Mouse (Mus musculus) natural killer cell, adult 2 months (primary cell): Measurements from ENCODE around the gene Zfp423.

Experiments used
- DNase-seq, 2 experiments: peaks; one replicate each; pipeline ENCODE4 v3.0.0; 2022; ENCODE audit warnings: low spot score in 2 of 2

Gene Zfp423

DNA sequence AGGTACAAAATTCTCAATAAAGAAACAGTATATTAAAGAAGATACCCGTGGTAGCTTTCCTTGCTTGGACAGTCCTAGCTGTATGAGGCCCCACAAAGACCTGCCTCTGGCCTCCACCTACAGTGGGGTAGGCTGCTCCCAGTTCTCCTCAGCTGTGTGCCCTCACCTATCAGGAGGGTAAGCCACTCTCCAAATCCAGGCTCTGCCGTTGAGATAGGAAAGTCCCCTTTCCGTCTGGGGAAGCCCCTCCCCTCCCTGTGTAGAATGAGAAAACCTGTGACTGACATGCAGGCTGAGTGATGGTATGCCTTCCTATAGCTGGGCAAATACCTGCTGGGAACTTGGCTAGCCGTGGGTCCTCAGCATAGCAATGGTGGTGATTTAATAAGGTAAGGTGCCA lies 257.8 kb downstream of the Zfp423 start:
- DNase-seq: no peak

DNA sequence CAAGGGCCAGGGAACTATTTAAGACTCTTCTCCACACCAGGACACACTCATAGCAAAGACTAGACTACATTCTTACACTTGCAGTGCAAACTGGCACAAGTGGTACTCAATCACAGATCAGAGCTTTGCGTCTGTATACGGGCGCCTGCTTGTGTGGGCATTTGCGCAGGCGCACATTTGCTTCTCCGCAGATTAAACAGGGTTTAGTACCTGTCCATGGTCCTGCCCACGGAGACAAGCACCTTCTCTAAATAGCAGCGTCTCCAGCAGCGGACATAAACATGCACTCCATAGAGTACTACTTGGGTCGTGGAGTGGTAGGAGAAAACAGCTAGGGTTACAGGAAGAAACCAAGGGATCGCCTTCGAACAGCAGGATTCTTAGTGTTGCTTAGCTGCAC lies 259.1 kb downstream of the Zfp423 start:
- DNase-seq: peak in 1 of 2 experiments; percentile 30

DNA sequence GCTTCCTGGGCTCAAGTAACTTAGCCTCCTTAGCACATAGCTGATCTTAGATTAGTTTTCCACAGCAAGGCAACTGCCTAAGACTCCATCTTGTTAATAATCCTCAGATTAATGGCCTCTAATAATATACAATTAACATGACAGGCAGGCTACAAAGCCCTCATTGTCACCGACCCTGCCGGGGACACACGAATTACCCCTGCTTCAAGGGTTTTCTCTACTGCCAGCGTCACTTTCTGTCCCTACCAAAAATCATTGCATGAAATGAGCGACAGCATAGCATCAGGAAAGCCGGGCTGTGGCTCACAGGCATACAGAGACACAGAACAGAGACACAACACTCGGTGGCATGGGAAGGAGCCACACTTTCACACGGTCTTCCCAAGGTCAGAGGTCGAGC lies 262.3 kb downstream of the Zfp423 start:
- DNase-seq: no peak

DNA sequence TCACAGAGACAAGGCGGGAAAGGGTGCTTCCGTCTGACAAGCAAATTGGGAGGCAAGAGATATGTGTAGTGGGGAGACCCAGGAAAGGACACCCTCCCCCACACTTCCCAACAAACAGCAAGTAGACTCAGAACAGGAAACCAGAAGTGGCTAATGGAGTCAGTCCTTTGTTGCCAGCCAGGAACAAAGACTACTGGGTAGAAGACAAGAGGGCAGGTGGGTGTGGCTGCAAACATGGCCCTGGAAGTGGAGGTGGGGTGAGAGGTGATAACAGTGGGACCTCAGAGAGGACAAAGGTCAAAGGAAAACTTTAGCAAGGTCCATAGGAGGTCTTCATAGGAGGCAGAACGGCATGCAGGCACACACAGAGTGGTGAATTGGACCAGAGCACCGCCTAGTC lies 265.7 kb downstream of the Zfp423 start:
- DNase-seq: no peak

DNA sequence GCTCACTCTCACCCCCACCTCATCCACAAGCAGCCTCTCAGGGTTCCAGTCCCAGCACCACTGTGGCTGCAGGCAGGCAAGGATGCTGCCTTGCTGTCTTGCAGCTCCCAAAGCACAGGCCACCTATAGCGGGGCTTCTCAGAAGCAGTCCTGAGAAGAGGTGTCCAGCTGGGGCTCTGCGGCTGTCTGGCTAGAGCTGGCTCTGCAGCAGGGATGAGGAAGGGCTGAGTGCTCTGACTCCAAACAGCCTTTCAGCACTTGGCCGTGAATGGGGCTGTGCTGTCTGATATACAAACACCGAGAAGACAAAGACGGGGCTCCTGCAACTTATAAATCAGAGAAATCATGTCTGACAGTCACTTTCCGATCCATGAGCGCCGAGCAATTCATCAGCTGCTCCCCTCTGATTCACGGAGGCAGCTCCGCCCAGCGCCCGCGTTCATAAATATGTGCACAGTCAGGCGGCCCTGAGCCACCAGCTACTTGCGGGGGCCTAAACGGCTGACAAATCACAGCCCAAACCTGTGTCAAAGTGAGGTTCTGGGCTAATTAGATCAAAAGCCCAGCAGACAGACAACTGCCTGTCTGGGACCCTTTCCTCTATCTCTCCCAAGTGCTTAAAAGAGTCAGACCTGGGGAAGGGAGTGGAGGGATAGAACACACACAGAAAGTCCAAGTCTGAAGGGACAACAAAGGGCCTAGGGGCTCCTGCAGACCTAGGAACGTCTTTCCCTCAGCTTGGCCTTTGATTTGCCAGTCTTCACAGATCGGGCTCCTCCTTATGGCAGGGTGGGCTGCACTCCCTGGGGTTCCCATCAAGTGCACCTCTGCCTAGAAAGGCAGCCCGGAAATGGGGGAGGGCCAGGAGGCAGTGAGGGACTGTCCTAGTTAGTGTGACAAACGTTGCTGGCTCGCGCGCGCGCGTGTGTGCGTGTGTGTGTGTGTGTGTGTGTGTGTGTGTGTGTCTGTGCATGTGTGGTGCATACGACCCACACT lies 269.0 kb downstream of the Zfp423 start:
- no peak for DNase-seq

DNA sequence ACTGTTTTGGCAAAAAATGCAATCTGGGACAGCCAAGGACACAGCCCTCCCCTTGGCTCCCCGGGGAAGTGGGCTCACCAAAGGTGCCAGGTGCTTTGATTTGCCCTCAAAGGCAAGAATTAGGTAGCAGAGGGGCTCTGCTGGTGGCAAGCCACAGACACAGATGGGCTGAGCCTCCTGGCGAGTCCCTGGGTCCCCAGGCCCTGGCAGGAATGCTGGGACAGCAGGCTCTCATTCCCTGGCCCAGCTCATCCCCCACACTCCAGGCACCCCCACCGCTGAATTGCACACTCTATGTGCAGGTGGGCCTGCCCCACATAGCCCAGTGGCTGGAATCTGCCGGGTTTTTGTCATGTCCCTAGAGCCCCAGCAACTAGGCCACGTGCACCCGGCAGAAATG lies 270.2 kb downstream of the Zfp423 start:
- DNase-seq: no peak

DNA sequence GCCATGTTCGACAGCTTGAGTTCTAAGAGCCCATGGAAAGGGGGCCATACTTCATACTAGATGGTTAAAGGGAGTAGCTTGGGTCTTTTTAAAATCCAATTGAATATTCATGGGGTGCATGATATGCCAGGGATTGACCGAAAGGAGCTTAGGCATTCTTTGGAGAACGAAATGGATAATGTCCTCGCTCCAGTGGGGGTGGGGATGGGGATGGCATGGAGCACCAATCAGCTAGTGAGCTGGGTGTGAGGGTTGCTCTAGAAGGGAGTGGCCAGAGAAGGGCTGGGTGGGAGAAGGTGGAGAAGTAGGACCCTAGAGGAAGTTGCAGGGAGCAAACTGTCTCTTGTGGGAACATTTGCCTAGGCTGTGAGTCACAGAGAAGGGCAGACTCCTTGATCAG lies 271.0 kb downstream of the Zfp423 start:
- no peak for DNase-seq

DNA sequence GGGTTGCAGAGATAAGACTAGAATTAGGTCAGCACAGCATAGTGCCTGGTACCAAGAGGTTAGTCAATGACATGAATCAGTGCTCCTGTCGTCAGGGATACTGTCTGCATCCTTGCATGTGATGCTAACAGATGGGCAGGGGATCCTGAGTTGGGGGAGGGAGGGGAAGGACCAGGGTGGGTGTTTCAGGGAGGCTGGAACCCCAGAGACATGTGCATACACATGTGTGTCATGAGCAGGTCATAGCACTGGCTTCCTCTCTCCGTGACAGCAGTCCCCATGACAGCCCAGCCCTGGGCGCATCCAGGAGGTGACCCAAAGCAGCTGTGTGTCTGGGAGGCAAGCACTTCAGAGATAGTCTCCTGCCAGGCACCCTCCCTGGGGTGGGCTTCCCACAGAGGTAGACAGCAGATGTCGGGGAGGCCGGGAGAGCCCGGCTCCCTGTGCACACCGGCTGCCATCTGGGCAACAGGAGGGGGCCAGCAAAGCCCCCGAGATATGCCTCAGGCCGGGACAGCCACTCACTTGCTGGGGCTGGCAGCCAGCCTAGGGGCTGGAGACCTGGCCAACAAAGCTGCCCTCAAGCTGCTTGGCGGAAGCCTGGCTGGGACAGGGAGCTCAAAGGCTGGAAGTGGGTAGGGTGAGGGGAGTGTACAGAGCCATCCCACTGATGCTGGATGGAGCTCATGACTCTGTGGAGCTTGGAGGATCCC lies 272.3 kb downstream of the Zfp423 start:
- no peak for DNase-seq

DNA sequence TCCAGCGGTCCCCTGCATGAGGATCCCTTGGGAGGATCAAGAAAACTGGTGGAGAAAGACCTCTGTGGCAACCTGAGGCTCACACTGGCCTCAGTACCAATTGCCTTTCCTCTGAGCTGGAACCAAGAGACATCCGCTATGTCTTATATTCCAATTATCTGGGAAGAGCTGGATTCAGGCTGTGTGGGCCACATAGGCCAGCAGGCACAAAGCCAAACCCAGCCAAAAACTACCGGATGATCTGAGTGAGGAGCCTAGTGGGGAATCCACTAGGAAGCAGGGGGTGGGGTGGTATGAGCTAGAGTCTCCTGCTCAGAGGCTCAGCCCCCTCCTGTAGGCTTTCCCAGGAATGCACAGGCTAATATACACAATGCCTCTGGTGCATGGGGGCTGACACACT lies 273.4 kb downstream of the Zfp423 start:
- no peak for DNase-seq

DNA sequence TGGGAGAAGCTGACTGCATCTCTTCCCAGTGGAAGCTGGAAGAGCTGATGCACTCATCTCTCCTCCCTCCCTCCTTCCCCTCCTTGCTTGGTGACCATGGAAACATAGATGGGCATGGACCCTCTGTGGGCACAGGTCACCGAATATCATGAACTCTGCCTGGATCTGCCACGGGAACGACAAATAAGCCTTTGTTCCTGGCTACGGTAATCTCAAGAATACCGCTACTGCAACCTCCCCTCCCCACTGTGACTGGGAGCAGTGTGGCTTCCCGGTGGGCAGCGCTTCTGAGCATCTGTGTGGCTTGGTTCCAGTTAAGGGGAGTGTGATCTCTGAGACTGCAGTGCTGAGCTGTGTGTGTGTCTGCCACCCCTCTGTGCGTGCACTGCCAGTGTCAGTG lies 274.0 kb downstream of the Zfp423 start:
- DNase-seq: no peak

DNA sequence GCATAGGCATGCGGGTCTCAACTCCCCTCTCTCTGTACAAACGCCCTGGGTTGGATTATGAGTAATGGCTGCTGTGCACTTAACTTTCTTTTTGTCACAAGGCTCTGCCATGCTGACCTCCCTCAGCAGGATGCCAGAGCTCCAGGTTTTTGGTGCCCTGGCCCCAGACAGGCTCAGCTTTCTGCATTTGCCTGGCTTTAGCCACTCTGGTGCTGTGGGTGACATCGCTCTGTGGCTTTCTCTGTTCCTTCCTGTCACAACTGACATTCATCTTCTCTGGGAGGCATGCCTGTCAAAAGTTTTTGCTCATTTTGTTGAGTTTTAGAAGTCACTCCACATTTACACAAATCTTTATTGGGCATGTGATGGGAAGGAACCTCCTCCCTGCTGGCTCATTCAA lies 277.3 kb downstream of the Zfp423 start:
- DNase-seq: no peak

DNA sequence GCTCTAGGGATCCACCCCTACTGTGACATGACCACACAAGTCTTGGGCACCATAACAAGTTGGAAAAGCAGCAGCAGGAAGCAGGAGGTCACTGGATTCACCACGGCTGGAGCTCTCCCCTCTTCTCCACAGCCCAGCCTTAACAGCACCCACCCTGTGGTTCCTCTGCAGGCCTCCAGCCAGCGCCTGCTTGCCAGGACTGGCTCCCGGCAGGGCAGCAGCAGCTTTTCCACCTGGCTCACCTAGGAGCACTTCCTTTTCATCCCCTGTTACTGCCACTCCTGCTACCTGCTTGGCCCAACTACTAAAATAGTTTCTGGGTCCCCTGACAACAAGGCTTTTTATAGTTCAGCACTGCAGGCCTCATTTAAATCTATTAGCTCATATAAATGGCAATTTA lies 279.4 kb downstream of the Zfp423 start:
- DNase-seq: no peak

DNA sequence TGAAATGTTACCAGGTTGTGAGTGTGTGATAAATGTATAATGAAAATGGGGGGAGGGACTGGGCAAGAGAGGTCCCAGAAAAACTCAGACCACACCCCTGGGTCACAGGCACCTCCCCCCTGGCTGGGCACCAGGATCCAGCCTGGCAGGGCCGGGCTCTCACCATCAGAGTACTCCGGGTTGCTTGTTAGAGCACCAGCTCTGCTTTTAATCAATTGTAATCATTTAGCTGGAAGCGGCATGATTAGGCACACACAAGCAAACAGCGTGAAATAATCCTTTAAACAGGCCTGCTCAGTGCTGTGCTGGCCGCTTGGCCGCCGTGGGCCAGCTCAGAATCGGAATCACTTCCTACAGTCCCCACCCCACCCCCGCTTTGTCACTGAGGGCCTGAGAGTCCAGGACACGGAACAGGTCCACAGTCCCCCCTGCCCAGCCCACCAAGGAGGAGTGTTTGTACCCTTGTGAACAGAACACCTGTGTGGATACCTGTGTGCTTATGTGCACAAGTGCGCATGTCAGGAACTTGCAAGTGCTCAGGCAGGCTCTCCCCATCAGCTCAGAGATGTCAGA lies 279.9 kb downstream of the Zfp423 start:
- DNase-seq: no peak

DNA sequence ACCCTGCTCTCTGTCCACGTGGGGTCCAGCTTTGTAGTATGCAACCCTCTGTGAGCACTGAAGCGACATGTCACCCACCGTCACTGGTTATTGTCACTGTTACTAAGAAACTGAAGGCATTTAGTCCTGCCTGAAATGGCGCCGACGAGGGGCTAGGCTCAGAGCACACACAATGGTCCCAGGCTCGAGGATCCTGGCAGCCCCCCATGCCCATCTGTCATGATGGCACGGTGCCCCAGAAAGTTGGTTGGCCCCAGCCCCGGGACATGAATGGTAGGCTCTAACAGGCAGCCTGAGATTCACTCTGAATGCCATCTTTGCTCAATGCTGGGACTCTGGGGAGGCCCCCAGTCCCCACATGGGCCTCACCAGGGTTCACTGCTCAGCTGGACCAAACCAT lies 284.0 kb downstream of the Zfp423 start:
- DNase-seq: no peak

DNA sequence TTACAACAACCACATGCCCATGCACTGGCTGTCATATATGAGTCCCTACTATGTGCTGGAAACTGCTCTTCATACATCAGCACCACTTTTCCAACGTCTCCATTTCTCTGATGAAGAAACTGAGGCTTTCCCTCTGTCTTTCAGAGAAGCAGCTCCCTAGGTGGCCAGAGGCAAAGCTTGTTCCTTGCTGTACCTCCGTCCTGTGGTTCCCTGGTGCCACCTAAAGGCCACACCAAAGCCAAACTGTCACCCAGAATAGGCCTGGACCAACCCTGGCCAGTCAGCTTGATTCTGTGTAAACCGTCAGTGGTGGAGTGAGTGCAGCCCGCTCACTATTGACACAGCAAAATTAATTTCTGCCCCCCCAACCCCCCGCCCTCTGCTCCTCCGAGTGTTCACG lies 285.2 kb downstream of the Zfp423 start:
- DNase-seq: no peak

DNA sequence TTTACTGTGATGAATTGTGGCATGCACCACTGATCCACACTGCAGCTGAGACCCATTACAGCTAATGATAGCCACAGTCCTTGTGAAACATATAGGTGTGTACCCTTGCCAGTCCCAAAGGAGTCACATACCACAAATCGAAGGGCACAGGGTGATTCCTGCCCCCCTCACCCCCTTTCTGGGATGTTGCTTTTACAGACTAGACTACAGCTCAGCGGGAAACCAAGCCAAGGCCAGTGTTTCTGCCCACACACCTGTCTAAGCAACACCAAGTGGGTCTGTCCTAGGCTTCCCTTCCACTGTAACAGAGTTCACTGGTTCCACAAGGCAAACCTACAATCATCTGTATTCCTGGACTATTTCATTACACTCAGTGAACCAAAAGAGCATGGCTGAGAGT lies 287.2 kb downstream of the Zfp423 start:
- no peak for DNase-seq

DNA sequence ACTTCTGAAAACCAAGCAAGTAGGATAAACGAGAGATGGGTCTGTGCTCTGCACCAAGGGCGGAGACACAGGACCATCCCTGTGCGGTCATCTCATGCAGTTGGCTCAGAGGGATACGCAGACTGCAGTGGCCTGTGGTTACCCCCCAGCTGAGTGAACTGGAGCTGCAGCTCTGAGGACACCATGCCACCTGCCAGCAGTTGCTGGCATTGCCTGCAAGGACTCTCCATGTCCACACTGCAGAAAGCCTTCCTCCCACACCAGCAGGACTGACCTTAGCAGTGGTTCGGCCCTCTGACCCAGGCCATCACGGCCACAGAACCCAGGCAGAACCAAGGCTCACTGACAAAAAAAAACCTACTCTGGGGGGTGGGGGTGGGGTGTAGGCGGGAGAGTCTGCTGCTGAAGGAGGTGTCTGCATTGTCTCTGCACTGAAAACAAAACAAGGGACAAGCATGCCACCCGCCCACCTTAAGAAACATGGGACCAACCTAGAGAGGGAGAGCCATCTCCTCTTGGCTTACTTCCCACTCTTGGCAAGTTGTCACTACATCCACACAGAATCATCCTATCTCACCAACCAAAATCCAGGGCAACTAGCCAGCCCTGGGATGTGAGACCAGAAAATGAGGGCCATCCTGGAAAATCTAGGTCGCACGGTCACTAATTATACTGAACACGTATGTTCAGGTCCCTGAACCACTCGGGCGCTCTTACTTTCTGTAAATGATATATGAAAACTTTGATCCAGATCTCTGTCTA lies 288.0 kb downstream of the Zfp423 start:
- DNase-seq: no peak

DNA sequence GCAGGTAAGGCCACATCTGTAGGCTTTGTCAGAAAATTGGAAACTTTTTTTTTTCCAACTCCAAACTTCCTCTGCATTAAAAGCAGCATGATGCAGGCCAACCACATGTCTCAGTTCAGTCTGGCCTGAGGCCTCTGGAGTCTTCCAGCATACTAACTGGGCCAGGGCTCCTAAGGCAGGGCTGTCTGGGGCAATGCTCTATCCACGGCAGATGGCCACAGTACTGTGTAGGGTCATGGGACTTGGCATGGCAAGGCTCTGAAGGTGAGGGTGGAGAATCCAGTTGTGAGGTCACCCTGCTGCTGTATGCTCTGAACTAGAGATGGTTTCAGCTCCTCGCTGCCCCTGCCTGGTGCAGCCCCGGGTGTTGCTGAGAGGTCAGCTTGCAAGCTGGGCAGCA lies 289.2 kb downstream of the Zfp423 start:
- DNase-seq: no peak

DNA sequence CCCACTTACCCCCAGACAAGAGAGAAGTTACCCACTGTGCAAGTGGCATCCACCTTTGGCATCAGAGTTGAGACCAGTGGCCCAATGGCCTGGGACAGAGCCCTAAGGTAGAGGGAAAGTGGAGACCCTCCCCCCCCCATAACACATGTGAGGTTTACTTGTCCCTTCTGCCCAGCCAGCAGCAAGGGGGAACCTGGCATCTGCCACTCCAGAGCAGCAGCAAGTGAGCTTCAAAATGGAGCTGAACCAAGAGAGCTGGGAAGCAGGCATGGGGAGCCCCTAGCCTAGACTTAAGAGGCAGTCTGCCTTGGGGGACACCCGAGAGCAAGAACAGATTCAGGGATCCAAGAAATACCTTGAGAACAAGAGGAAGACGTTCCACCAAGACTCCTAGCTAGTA lies 290.7 kb downstream of the Zfp423 start:
- no peak for DNase-seq

DNA sequence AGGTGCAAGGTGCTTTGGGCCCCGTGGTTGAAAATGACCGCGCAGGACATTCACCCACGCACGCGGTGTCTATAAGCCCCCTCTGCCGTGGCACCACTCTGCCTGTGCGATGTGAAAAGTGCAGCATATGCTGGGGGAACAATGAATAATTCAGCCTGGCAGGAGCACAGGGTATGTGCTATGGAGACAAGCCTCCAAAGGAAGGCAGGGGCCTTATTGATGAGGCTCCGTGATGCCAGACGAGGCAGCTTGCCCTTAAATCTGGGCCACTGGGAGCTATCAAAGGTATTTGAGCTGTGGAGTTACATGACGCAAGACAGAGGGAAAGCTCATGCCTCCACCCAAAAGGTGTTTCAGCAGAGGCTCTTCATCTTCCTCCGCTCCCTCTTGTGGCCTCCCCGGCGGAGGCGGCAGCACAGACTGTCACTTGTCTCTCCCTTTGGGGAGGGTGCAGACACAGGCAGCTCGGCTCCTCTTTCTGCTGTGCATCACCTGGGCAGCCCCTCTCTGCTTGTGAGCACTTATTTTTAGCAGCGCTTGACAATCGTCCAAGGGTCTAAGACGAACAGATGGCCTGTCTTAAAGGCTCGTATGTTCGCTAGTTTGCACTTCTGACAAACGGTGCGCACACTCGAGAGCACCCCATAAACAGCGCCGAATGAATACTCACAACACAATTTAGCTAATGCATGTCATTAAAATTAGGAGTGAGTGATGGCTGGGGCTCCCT lies 291.3 kb downstream of the Zfp423 start:
- no peak for DNase-seq

DNA sequence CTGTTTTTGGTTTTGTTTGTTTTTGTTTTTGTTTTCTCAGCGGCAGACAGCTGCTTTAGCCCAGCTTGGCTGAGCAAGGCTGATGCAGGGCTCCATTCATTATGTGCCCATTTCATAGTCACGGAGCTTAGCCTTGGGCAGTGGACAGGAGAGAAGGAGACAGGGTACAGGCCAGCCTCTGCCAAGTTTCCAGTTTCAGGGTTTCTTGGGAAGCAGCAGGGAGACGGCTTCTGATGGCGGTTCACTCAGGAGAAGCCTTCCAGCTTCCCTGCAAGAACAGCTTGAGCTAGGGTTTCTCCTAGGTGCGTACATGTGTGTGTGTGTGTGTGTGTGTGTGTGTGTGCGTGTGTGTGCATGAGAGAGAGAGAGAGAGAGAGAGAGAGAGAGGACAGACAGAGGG lies 292.1 kb downstream of the Zfp423 start:
- no peak for DNase-seq
